Mouse (Mus musculus): ENCODE measurements around the gene Magi1.
"Not testable (repeated sequence)": the region's sequence is repeated elsewhere in the genome, so short reads cannot be mapped to it uniquely, and the experiment has no call there.

Gene Magi1

DNA sequence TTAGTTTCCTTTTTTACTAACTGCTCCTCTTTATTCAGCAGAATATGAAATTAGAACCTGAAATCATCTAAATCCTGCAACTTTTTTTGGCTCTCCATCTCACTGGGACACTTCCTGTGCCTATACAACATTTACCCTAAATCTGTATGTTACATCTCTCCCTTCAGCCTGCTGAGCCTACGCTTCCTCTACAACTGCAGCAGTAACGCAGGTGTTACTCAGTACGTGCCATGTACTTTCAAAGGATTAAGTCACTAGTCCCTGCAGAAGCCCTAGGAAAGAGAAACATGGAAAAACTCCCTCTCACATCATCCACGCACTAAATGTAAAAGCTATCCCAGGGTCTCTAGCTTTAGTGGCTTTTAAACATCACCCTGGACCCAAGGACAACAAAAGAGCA lies 220.2 kb downstream of the Magi1 start:
- no peak for DNase-seq (ENCODE audit: low read depth, low spot score)

DNA sequence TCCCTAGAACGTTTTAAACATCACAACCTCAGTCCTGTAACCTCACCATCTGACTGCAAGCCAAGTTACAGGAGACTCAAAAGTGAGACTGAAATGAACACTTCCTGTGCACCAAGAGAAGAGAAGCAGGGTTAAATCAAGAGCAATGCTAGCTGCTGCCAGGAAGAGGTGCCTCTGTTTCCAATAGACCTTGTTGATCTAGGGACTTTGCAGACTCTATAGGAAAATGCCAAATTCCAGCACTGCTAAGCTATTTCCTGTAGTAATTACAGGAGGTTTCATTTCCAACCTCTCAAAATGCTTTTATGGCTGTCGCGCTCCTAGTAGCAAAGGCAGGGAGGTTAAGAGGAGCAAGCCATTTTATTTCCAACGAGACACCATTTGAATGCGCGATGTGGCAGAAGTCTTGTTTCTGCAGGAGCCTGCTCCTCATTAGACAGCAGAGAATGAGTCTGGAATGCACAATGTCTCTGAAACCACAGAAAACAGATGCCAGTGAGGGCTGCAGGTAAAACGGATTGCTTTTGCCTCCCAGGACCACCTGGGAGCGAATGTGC lies 222.2 kb downstream of the Magi1 start:
- no peak for DNase-seq (ENCODE audit: low read depth, low spot score)

DNA sequence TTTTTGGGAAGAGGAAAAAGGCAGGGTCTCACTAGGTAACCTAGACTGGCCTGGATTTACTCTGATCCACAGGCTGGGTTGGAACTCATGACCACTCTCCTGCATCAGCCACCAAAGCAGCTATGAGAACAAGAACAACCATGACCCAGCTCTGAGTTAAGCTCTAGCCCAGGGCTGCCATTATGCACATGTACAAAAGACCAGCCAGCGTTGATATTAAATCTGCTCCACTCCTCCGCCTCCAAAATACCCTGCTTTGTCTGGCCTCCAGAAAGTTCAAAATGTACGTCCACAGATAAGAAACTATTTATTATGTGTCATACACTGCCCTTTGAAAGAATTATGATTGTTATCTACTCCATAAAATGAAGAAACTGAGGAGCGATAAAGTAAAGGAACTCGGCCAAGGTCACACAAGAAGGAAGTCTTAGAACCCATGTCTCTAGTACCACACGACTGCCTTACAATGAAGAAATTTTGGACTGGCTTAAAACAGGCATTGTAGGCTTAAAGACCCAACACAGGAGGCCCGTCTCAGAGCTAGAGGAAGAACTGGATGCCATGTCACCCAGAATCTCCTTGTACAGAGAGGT lies 223.0 kb downstream of the Magi1 start:
- DNase-seq (ENCODE audit: low read depth, low spot score) = no peak

DNA sequence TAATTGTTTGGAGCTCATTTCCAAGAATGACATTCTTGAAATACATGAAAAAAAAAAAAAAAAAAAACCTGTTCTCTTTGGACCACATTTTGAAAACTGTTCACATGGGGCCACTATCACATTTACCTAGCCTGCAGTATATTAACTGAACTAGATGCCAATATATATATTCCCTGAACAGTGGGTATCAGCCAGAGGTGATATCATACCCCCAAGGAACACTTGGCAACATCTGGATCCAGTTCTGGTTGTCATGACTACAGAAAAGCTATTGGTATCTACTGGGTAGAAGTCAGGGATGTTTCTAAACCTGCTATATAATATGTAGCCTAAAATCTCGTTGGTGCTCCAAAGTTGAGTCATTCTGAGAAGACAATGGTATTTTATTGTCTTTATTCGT lies 224.6 kb downstream of the Magi1 start:
- no peak for DNase-seq (ENCODE audit: low read depth, low spot score)

DNA sequence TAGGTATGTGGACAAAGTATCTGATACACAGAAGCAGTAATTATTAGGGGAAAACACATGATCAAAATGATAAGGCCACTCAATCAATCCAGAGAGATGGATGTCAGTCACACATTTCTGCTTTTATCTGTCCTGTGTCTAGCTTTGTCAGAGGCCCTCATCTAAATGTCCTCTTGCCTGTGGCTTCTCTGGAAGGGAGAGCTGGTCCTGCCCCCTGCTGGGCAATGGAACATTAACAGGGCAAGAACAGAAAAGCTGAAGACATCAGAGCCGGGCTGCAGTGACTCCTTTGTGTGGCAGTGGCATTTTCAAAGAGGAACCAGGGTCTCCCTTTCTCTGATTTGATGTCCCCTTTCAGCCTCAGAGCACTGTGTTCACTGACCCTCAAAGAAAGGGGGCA lies 229.8 kb downstream of the Magi1 start:
- DNase-seq (ENCODE audit: low read depth, low spot score) = peak; percentile 63

DNA sequence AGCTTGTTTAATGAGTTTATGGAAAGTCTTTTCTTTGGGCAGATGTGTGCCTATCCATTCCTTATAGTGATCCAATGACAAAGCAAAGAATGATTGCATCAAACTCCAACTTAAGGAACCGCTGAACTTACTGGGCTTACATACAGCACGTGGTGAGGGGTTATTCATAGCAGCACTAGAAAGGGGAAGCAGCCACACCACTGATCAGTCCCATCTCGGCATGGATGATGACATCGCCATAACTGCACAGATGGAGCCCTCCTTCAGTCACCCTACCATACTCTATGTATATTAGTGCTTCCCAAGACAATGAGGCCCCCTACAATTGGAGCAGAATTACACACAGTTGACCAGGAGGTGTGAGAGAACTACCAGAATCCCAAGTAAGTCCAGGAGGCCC lies 238.5 kb downstream of the Magi1 start:
- DNase-seq (ENCODE audit: low read depth, low spot score) = no peak

DNA sequence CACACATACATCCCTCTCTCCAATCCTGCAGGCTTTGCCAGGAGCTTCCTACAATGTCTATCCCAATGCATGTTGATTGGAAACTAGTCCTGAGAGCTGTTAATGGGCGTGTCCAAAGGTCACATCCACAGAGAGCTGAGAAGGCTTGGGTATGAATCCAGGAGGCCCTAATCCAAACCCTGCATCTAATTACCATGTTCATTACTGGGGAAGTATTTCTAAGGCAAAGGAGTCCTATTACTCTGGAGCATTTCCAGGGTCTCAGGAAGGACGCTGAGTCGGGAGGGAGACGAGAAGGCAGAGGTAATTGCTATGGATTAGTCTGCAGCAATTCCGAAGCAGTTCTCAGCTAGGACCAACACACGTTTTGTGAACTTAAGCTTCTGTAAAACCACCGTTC lies 240.3 kb downstream of the Magi1 start:
- DNase-seq (ENCODE audit: low read depth, low spot score) = no peak

DNA sequence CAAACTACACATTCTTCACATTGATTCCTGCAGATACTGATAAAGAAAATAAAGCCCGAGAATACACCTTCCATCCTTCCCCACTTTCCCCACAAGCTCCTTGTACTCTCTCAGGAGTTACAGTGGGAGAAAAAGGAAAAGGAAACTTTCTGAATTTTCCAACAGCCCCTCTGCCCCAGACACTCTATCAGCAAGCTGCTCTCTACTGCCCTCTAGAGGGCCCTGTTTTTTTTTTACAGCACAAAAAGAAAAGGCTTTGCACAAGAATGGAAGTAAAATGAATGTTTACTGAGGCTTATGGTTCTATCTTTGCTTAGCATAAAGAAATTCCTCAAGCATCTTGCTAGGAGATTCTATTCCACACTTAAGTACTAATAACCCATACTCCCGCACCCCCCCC lies 243.6 kb downstream of the Magi1 start:
- DNase-seq (ENCODE audit: low read depth, low spot score) = peak; percentile 28

DNA sequence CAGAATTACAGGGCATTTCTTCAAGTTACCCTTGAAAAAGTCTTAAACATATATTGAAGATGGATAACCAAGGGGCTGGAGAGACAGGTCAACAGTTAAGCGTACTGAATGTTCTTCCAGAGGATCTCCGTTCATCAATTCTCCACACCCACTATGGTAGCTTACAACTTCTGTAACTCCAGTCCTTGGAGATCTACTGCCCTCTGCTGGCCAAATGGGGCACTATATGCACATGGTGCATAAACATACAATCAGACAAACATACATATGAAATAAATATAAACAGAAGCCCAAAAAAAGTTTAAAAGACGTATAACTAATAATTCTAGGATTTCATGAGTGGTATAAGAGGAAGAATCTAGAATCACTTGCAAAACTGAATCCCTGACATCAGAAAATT lies 244.8 kb downstream of the Magi1 start:
- peak; percentile 14 for DNase-seq (ENCODE audit: low read depth, low spot score)

DNA sequence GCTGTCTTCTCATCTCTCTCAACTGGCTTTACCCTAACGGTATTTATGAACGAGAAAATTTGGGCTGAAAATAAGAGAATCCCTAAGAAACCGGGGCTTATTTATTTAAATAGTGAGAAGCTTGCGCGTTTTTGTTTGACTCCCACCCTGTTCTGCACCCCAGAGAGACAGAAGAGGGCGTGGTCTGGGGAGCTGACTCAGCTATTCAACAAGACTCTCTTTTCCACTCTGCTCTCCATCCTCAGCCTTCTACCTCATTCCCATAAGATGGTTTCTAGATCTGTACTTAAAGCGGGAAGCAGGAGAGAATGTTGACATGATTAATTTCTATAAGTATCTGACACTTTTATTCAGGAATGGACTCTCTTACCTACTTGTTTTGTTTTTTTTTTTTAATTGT lies 247.2 kb downstream of the Magi1 start:
- DNase-seq (ENCODE audit: low read depth, low spot score) = no peak

DNA sequence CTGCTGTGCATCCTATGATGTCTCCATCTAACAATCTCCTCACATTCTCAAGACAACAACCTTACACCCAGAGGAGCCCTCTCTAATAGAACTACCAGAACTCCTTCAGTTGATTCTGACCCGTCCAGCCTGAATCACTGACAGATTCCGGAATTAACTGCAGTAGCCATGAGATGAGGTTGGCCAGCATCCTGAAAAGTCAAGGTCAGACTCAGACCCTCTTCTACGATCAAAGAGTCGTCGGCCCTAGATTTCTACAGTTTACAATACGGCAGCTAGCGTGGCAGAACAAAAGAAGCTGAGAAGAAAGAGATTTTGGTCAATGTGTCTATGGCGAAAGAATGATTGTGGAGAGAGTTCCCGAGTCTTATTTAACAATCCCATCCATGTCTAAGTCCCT lies 257.4 kb downstream of the Magi1 start:
- DNase-seq (ENCODE audit: low read depth, low spot score) = no peak

DNA sequence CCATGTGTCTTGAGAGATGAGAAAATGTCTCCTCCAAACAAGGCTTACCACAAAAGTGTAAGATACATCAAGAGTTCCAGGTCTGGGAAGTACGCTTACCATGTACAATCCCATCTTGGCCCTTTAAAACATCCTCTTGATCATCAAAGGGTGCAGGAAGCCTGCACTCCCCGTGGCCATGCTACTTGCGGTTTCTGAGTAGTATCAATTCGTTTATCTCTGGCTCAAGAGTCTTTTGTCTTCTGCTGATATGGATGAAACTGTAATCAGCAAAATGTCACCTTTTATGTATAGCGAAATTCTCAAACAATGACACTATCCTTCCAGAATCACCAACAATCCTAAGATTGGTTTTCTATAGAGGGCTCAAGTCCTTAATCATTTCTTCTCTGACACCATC lies 261.3 kb downstream of the Magi1 start:
- no peak for DNase-seq (ENCODE audit: low read depth, low spot score)

DNA sequence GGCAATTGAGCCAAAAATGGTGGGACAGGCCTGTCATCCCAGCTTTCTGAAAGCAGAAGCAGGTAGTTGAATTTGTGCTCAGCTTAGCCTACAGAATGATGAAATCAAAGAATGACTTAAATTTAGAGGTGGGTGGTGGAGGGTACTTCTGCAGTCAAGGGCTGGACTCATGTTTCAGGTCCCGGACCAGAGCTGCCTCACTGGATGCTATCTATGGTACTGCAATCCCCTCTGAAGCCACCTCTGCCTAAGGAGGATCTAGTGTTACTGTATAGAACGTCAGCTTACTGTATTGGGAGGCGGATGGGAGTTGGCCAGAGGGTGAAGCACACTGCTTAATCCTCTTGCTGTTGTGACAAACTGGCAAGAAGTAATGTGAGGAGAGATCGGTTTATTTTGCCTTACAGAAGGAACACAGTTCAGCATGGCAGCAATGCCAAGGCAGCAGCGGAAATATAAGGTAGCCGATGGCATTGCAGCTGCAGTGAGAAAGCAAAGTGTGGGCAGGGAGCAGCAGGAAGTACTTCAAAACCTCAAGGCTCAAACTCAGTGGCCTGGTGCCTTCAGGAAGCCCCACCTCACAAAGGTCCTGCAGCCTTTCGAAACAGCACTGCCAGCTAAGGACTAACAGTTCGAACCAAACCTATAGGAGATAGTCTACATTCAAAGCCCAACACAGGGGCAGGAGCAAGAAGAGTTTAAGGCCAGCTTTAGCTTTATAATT lies 262.3 kb downstream of the Magi1 start:
- DNase-seq (ENCODE audit: low read depth, low spot score) = no peak

DNA sequence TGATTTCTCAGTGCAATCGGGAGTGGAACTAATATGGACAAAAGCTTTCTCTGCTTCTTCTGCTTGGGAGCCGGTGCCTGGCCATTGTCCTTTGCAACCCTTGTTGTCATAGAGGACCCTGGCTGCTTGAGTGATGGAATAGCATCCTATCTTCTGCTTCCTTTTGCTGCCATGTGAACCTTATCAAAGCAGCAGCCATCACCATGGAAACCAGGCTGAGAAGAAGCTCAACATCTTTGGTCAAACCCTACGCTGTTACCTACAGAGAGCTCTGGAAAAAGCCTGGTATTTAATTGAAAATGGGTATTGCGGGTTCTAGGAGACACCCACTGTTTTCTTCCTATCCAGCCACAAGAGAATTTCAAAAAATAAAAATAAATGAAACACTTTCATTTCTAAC lies 263.2 kb downstream of the Magi1 start:
- DNase-seq (ENCODE audit: low read depth, low spot score) = no peak

DNA sequence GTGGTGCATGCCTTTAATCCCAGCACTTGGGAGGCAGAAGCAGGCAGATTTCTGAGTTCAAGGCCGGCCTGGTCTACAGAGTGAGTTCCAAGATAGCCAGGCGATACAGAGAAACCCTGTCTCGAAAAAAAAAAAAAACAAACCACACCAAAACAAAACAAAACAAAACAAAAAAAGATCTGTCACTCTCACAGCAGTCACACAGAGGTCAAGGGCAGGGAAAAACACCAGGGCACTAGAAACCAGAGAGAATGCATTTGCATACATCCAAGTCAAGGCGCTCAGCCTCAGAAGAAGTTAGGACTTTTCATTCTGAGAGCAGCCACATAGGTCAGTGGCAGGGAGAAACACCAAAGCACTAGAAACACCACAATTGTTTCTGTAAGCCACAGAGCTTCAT lies 263.8 kb downstream of the Magi1 start:
- DNase-seq (ENCODE audit: low read depth, low spot score) = no peak

DNA sequence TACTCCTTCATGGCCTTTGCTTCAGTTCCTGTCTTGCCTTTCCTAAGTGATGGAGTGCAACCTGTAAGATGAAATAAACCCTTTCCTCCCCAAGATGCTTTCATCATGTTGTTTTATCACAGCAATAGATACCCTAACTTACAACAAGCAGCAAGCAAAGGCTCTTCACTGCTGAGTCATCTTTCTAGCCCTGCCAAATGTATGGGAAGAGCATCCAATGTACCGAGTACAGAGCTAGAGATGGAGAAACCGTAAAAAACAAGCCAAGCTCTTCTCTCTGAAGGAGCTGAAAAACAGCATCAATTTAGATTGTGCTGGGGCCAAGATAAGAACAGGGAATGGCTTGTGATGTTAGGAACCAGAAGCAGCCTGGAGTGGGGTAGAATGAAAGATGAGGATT lies 270.0 kb downstream of the Magi1 start:
- peak; percentile 9 for DNase-seq (ENCODE audit: low read depth, low spot score)

DNA sequence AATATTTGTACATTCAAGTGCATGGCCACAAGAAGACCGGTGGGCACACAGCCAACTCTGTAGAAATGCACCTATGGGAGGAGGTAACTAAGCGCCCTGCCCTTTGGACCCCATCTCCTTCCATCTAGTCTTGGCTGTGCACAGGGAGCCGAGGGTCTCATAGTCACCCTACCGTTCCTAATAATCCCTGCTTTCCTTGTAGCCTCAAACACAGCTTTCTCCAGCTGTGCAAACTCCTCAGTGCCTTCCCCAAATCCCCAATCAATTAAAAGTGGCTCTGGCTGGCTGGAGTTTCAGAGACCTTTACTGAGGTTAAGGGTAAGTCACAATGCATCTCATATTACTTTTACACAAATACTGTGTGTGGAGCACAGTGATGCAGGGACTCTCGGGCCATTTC lies 271.8 kb downstream of the Magi1 start:
- no peak for DNase-seq (ENCODE audit: low read depth, low spot score)

DNA sequence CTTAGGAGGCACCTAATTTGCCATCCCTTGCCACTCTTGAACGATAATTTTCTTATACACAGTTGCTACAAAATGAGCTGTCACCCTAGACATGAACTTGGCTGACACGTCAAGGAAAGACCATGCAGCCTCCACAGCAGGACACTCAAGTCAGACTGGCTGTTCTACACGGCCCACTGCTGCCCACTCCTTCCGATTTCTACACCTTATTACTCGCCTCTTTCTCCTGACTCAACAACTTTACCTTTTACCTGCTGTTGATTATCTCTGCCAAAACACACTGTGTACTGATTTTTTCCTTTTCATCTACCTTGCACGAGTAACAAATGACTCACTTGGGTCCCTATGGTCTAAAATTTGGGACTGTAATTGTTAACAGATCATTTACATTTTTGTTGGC lies 272.2 kb downstream of the Magi1 start:
- no peak for DNase-seq (ENCODE audit: low read depth, low spot score)

DNA sequence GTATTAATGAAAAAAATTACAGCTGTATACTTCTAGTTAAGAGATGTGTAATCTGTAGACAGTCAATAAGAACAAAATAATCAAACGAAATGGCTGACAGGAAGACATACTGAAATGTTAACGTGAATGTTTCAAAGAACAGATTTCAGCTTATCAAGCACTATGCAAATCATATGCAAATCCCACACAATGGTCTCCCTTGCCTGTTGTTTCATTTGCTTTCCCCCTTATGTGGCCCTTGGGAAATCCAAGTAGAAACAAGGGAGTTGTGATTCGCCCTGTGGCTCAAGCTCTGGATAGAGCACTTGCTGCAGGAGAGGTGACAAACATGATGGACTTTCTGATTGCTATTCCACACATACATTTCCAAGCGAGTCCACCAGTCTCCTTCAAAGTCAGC lies 275.1 kb downstream of the Magi1 start:
- no peak for DNase-seq (ENCODE audit: low read depth, low spot score)

DNA sequence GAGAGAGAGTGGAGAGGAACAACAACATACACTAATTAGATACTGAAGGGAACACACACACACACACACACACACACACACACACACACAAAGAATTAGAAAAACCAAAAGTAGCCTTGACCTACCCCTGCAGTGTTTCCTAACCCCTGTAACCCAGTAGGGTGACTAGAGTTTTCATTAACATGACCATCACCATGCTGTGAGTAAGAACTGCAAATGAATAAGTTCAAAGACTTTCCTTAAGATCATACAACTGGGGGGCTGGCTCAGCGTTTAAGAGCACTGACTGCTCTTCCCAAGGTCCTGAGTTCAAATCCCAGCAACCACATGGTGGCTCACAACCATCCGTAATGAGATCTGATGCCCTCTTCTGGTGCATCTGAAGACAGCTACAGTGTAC lies 280.1 kb downstream of the Magi1 start:
- not testable (repeated sequence) for DNase-seq (ENCODE audit: low read depth, low spot score)

DNA sequence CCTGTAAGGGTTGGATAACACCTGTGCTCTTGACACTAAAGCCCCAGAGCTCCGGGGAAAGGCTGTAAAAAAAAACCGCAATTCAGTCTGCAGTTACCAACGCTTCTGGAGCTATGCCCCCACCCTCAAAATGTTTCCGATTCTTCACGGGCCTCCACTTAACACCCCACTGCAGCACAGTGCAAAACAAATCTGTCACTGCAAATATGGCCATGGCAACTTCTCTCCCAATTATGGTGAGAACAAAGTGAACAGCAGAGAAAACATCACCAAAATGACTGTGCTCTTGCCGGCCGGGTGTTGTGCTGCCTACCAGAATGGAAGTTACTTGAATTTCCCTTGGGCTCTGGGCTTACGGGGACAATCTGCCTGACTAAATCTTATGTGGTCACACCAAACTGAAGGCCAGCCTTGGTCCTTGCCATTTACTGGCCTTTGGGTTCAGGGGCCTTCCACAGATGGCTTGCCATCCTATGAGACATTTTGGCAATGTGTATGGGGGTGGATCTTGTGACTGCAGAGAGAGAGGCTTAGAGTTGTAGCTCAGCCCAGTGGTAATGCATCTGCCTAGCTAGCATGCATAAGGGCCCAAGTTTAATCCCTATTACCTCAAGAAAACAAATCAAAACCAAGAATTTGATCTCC lies 286.8 kb downstream of the Magi1 start:
- DNase-seq (ENCODE audit: low read depth, low spot score) = no peak

DNA sequence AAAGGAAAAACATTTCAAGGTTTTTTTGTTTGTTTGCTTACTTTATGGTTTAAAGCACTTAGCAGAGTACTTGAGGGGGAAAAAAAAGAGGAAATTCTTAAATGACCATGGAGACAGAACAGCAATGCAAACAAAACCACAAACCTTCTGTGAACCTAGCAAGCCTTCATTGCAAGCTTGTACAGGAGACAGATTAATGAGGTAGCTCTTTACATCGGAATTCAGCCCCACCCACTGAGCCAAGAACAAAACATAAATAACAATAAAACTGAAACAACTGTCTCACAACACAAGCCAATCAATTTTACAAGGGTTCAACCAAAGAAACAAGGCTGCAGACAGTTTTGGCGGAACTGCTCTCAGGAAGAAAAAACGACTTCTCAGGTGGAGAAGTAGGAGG lies 296.2 kb downstream of the Magi1 start:
- DNase-seq (ENCODE audit: low read depth, low spot score) = peak; percentile 4

DNA sequence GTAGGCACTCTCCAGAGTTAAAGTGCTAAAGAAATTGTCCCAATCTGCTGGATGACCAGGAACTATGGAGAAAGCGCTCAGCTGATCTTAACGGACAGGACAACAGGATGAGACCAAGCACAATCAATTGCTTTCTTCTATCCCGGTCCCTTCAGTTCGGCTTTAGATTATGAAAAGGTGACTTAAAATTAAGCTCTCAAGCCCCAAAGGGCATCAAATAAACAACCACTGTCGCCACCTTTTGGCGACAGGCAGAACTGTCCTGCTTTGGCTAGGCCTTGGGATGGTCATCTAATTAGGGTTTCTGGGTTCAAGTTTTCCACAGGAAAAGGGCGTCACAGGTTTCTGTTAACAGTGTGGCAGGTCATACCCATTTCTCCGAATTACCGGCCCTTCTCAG lies 298.6 kb downstream of the Magi1 start:
- peak; percentile 49 for DNase-seq (ENCODE audit: low read depth, low spot score)
